In the genomic region with DNA sequence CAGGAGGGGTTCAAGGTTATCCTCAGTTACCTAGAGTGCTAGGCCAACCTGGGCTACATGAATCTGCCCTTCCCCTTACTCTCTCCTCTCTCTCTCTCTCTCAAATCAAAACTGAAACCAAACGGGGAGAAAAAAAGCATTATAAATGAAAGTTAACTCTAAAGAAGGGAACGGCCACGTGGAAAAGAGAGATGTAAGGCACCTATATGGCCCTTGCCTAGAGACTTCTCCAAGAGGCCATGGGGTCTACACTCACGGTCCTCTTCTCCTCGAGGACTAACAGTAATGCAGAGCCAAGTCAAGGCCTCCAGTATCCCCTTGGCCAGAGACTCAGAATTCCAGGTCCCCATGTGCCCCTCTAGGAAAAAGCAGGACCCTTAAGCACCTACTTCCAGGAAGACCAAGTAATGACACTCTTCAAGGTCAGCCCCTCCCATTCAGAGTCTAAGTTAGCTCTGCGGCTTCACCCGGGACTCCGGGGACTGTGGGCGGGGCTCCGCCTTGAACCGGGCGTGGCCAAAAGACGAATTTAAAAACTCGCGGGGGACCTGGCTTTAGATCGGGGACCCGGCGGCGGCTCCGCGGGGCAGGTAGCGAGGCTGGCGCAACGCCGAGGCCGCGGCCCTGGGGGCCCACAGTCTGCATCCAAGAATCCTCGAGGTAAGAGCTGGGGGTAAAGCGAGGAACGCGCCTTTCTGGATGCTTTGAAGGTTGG, we compare ENCODE assay signal across 8 mouse cellular contexts. TPM values are rescaled to one million over a fixed set of nuclear protein-coding genes. Genes with fewer than 3 reads are reported as not detected.
DNase-seq lines count a peak whose midpoint lies in the region; ATAC-seq and TF ChIP-seq lines count a peak whose summit lies in the region.

Gene Nfkbid, plus strand, starts transcription at position 558 of the 715 bp plus-strand sequence.

- 11% methylated on average over 31 of the region's 31 CpGs for WGBS in embryonic facial prominence, embryonic 11.5 days
- 10% methylated on average over 31 of the region's 31 CpGs for WGBS in heart, embryonic 14.5 days
- WGBS in kidney, embryonic 16.5 days: 10% methylated on average over 31 of the region's 31 CpGs
- WGBS in olfactory bulb, adult 2 months: 9% methylated on average over 31 of the region's 31 CpGs

- peak; percentile 87 for DNase-seq in adrenal gland, adult 2 months
- DNase-seq in embryonic facial prominence, embryonic 11.5 days (ENCODE audit: low spot score): peak; percentile 43
- DNase-seq in lung, postnatal 10 days: peak; percentile 76
- peak; percentile 63 for DNase-seq in urinary bladder, postnatal 14 days (ENCODE audit: low spot score)

- H3K4me2 ChIP-seq in embryonic facial prominence, embryonic 11.5 days (ENCODE audit: low read depth, low read length): peak within 1 kb of the TSS; percentile 94
- H3K4me2 ChIP-seq in heart, embryonic 14.5 days (ENCODE audit: low read length): peak within 1 kb of the TSS; percentile 81
- peak within 1 kb of the TSS; percentile 96 for H3K4me2 ChIP-seq in kidney, embryonic 16.5 days (replicated peaks; ENCODE audit: low read depth, low read length)

- H3K36me3 ChIP-seq in E14TG2a.4 (ENCODE audit: insufficient read depth, low read length): peaks cover 35% of the 10 kb centered on the region
- no peaks in the 10 kb centered on the region for H3K36me3 ChIP-seq in embryonic facial prominence, embryonic 11.5 days (replicated peaks; ENCODE audit: control insufficient read depth, insufficient read depth, low read depth, low read length)
- peaks cover 9% of the 10 kb centered on the region for H3K36me3 ChIP-seq in heart, embryonic 14.5 days (ENCODE audit: control insufficient read depth, insufficient read depth, low read length)
- H3K36me3 ChIP-seq in kidney, embryonic 16.5 days (ENCODE audit: insufficient read depth, low read length): peaks cover 3% of the 10 kb centered on the region; the same call in 1 of the 2 replicates

- peak within 1 kb of the TSS; percentile 89 for H3K4me3 ChIP-seq in E14TG2a.4 (replicated peaks; ENCODE audit: low read length)
- H3K4me3 ChIP-seq in embryonic facial prominence, embryonic 11.5 days (ENCODE audit: low read depth, low read length): peak within 1 kb of the TSS; percentile 51
- peak within 1 kb of the TSS; percentile 48 to 53 for H3K4me3 ChIP-seq in heart, embryonic 14.5 days (ENCODE audit: control insufficient read depth in 1 of 2, insufficient read depth in 1 of 2, low read depth in 1 of 2, low read length in 2 of 2)
- H3K4me3 ChIP-seq in kidney, embryonic 16.5 days (ENCODE audit: low read length): peak within 1 kb of the TSS; percentile 58
- peak within 1 kb of the TSS; percentile 74 for H3K4me3 ChIP-seq in olfactory bulb, adult 2 months (ENCODE audit: insufficient read depth, low read depth, low read length)

- TF ChIP-seq CTCF in E14TG2a.4 (conservative IDR thresholded peaks at IDR 0.05; ENCODE audit: low read length): no peak
- no peak for TF ChIP-seq CTCF in olfactory bulb, adult 2 months (IDR thresholded peaks at IDR 0.05; ENCODE audit: insufficient read depth, low read depth, low read length)

- no peak within 1 kb of the TSS for H3K27ac ChIP-seq in embryonic facial prominence, embryonic 11.5 days (replicated peaks; ENCODE audit: low read depth, low read length)
- peak within 1 kb of the TSS; percentile 1 to 50; a peak in 3 of 4 replicates for H3K27ac ChIP-seq in heart, embryonic 14.5 days (replicated peaks in 1 of 2; ENCODE audit: control insufficient read depth in 1 of 2, insufficient read depth in 1 of 2, low read depth in 2 of 2, low read length in 2 of 2)
- H3K27ac ChIP-seq in kidney, embryonic 16.5 days (ENCODE audit: low read length): peak within 1 kb of the TSS; percentile 63; the same call in 1 of the 2 replicates
- H3K27ac ChIP-seq in olfactory bulb, adult 2 months (ENCODE audit: insufficient read depth, low read depth, low read length): peak within 1 kb of the TSS; percentile 83

- H3K9me3 ChIP-seq in E14TG2a.4 (ENCODE audit: low read length): peaks cover 5% of the 10 kb centered on the region; the same call in 1 of the 2 replicates
- H3K9me3 ChIP-seq in embryonic facial prominence, embryonic 11.5 days (replicated peaks; ENCODE audit: control insufficient read depth, low read length): no peaks in the 10 kb centered on the region
- H3K9me3 ChIP-seq in heart, embryonic 14.5 days (ENCODE audit: control insufficient read depth, low read length): peaks cover 8% of the 10 kb centered on the region
- H3K9me3 ChIP-seq in kidney, embryonic 16.5 days (ENCODE audit: low read length): peaks cover 8% of the 10 kb centered on the region; the same call in 1 of the 2 replicates

- peaks cover 73% of the 10 kb centered on the region for H3K4me1 ChIP-seq in E14TG2a.4 (replicated peaks; ENCODE audit: low read depth, low read length)
- H3K4me1 ChIP-seq in embryonic facial prominence, embryonic 11.5 days (ENCODE audit: control insufficient read depth, insufficient read depth, low read length): peaks cover 3% of the 10 kb centered on the region; the same call in 1 of the 2 replicates
- peaks cover 0 to 13% of the 10 kb centered on the region in 2 experiments; a peak in 2 of 4 replicates for H3K4me1 ChIP-seq in heart, embryonic 14.5 days (ENCODE audit: control insufficient read depth in 2 of 2, insufficient read depth in 2 of 2, low read length in 2 of 2)
- peaks cover 17% of the 10 kb centered on the region for H3K4me1 ChIP-seq in kidney, embryonic 16.5 days (ENCODE audit: insufficient read depth, low read length)
- peaks cover 11% of the 10 kb centered on the region for H3K4me1 ChIP-seq in olfactory bulb, adult 2 months (ENCODE audit: control insufficient read depth, insufficient read depth, low read length)

- no peaks in the 10 kb centered on the region; the same call in 1 of the 2 replicates for H3K27me3 ChIP-seq in E14TG2a.4 (ENCODE audit: insufficient read depth, low read length)
- H3K27me3 ChIP-seq in embryonic facial prominence, embryonic 11.5 days (ENCODE audit: control insufficient read depth, insufficient read depth, low read length): peaks cover 3% of the 10 kb centered on the region; the same call in 1 of the 2 replicates
- H3K27me3 ChIP-seq in heart, embryonic 14.5 days (ENCODE audit: control insufficient read depth, insufficient read depth, low read length): peaks cover 10% of the 10 kb centered on the region
- no peaks in the 10 kb centered on the region for H3K27me3 ChIP-seq in kidney, embryonic 16.5 days (ENCODE audit: insufficient read depth, low read length)

- ATAC-seq in embryonic facial prominence, embryonic 11.5 days (replicated peaks; ENCODE audit: insufficient number of reproducible peaks, low FRiP score, low TSS enrichment, low read depth): peak; percentile 15; the same call in 1 of the 2 replicates
- ATAC-seq in heart, embryonic 14.5 days (ENCODE audit: insufficient number of reproducible peaks, insufficient read depth, low FRiP score, low read depth): no peak
- ATAC-seq in kidney, embryonic 16.5 days (ENCODE audit: low FRiP score, low TSS enrichment): no peak; the same call in 1 of the 2 replicates

- no peak for TF ChIP-seq POLR2A in olfactory bulb, adult 2 months (IDR thresholded peaks at IDR 0.05; ENCODE audit: insufficient read depth, low read depth, low read length)

- H3K9ac ChIP-seq in embryonic facial prominence, embryonic 11.5 days (replicated peaks; ENCODE audit: low read length): peak within 1 kb of the TSS; percentile 58
- peak within 1 kb of the TSS; percentile 67 for H3K9ac ChIP-seq in heart, embryonic 14.5 days (ENCODE audit: low read length)
- H3K9ac ChIP-seq in kidney, embryonic 16.5 days (replicated peaks; ENCODE audit: low read length): peak within 1 kb of the TSS; percentile 73

RNA-seq across cellular contexts. Expression of gene Nfkbid, which starts in this region (rescaled TPM):
- total RNA-seq in adrenal gland, adult 2 months (2021): 1 to 10 TPM; 1.1 to 1.3 TPM
- 3.7 and 4.1 TPM in 2 replicates for polyA plus RNA-seq in adrenal gland, adult 2 months (2012; rRNA removed)
- polyA plus RNA-seq in embryonic facial prominence, embryonic 11.5 days (2014; fragmentation: Nextera tagmentation; extraction: Ambion mirVana): 1.6 TPM in 2 replicates
- 1.00 and 1.1 TPM in 2 replicates for polyA plus RNA-seq in heart, embryonic 14.5 days (2014; fragmentation: Nextera tagmentation; extraction: Ambion mirVana)
- polyA plus RNA-seq in kidney, embryonic 16.5 days (2015; fragmentation: Nextera tagmentation; extraction: Ambion mirVana): 1.6 and 2.0 TPM in 2 replicates
- not detected in 2 replicates for polyA plus RNA-seq in olfactory bulb, adult 2 months (2012; ENCODE audit: insufficient read depth, insufficient read length, low replicate concordance, missing spikeins)
